In the genomic region with DNA sequence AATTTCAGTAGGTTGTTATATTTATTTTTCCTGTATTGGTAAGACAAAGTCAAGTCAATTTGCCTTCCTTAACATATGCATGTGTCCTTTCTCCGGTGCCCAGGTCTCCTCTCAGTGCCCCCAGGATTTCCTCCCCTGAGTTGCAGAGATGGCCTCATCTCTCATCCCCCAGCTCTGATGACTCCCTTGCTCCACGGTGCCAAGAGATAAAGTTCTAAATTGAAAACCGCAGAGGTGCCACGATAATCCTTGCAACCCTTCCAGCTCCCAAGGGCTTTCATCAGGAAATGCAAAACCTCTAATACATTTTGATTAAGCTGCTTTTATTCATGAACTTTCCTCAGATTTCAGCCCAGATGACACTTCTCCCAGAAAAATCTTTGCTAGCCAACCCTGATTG, we compare ENCODE assay signal across 19 mouse cellular contexts. TPM values are rescaled to one million over a fixed set of nuclear protein-coding genes. Genes with fewer than 3 reads are reported as not detected.
"Had no signal": no experiment of that assay in that cellular context is flagged by ENCODE, and none has a peak within 500 bp of the region (broad histone marks: within the 10 kb centered on the region; RNA-seq: fewer than 3 reads in every experiment).

No protein-coding gene starts in this region.

- H3K9ac ChIP-seq: kidney, embryonic 15.5 days; limb, embryonic 13.5 days; liver, embryonic 15.5 days; lung, embryonic 14.5 days; neural tube, embryonic 13.5 days; stomach, embryonic 15.5 days had no signal

- H3K36me3 ChIP-seq: limb, embryonic 13.5 days; liver, embryonic 15.5 days; midbrain, embryonic 10.5 days; neural tube, embryonic 13.5 days; stomach, embryonic 15.5 days had no signal

- H3K27ac ChIP-seq: kidney, embryonic 15.5 days; limb, embryonic 13.5 days; liver, embryonic 15.5 days; midbrain, embryonic 10.5 days; neural tube, embryonic 13.5 days; stomach, embryonic 15.5 days had no signal

- H3K4me3 ChIP-seq: kidney, embryonic 15.5 days; limb, embryonic 13.5 days; liver, embryonic 15.5 days; midbrain, embryonic 10.5 days; neural tube, embryonic 13.5 days; stomach, embryonic 15.5 days had no signal

- H3K27me3 ChIP-seq: kidney, embryonic 15.5 days; limb, embryonic 13.5 days; liver, embryonic 15.5 days; neural tube, embryonic 13.5 days; stomach, embryonic 15.5 days had no signal

- H3K9me3 ChIP-seq: kidney, embryonic 15.5 days; limb, embryonic 13.5 days; liver, embryonic 15.5 days; midbrain, embryonic 10.5 days; neural tube, embryonic 13.5 days; stomach, embryonic 15.5 days had no signal

- H3K4me1 ChIP-seq: liver, embryonic 15.5 days; midbrain, embryonic 10.5 days; neural tube, embryonic 13.5 days; stomach, embryonic 15.5 days had no signal

- H3K4me2 ChIP-seq: kidney, embryonic 15.5 days; limb, embryonic 13.5 days; liver, embryonic 11.5 days; liver, embryonic 15.5 days; neural tube, embryonic 13.5 days; stomach, embryonic 15.5 days had no signal

- DNase-seq: kidney, postnatal 14 days; left cerebral cortex, postnatal 4 days; lung, postnatal 10 days; lung, postnatal 4 days; retina, postnatal 1 day; right cerebral cortex, postnatal 4 days; spleen, adult 18-20 months; thymus, adult 2 months; thymus, postnatal 36 days had no signal

- ATAC-seq: midbrain, embryonic 16.5 days had no signal

RNA-seq across cellular contexts. Expression of gene Hmcn1, which starts 8.3 kb away (rescaled TPM):
- total RNA-seq: megakaryocyte, adult 5-6 weeks had no signal
